Mouse (Mus musculus): ENCODE data around the gene Lce6a. TPM values are rescaled to one million over a fixed set of nuclear protein-coding genes. Genes with fewer than 3 reads are reported as not detected.

The Lce6a gene
- polyA plus RNA-seq, 1 experiment from 2014 or later: not detected

GRCm38 (mm10) chr3:92600456-92600855 lies 21.0 kb downstream of the Lce6a start:
- WGBS: 17% methylated on average over 1 of the region's 1 CpGs
- no peaks in the 10 kb centered on the region for H3K4me1 ChIP-seq (ENCODE audit: insufficient read depth, low read length)

GRCm38 (mm10) chr3:92599973-92600372 lies 21.5 kb downstream of the Lce6a start:
- no peak overlapping the region for H3K4me3 ChIP-seq (ENCODE audit: low read length)
- H3K27ac ChIP-seq (ENCODE audit: low read length): no peak overlapping the region
- no peaks in the 10 kb centered on the region for H3K27me3 ChIP-seq (ENCODE audit: insufficient read depth, low read length)
- ATAC-seq (ENCODE audit: low FRiP score, low TSS enrichment): no peak
- H3K4me2 ChIP-seq (replicated peaks; ENCODE audit: low read depth, low read length): no peak overlapping the region
- peaks cover 8% of the 10 kb centered on the region; the same call in 1 of the 2 replicates for H3K9me3 ChIP-seq (ENCODE audit: low read length)
- H3K36me3 ChIP-seq (ENCODE audit: insufficient read depth, low read length): no peaks in the 10 kb centered on the region
- H3K9ac ChIP-seq (replicated peaks; ENCODE audit: low read length): no peak overlapping the region
- H3K4me1 ChIP-seq (ENCODE audit: insufficient read depth, low read length): no peaks in the 10 kb centered on the region

More at GRCm38 (mm10) chr3:92600456-92600855, 21.0 kb downstream of the Lce6a start:
- no peak overlapping the region for H3K9ac ChIP-seq (replicated peaks; ENCODE audit: low read length)
- H3K4me2 ChIP-seq (replicated peaks; ENCODE audit: low read depth, low read length): no peak overlapping the region
- H3K4me3 ChIP-seq (ENCODE audit: low read length): no peak overlapping the region
- H3K9me3 ChIP-seq (ENCODE audit: low read length): peaks cover 8% of the 10 kb centered on the region; the same call in 1 of the 2 replicates
- no peak overlapping the region for H3K27ac ChIP-seq (ENCODE audit: low read length)
- H3K36me3 ChIP-seq (ENCODE audit: insufficient read depth, low read length): no peaks in the 10 kb centered on the region
- no peak for ATAC-seq (ENCODE audit: low FRiP score, low TSS enrichment)
- H3K27me3 ChIP-seq (ENCODE audit: insufficient read depth, low read length): no peaks in the 10 kb centered on the region

DNA sequence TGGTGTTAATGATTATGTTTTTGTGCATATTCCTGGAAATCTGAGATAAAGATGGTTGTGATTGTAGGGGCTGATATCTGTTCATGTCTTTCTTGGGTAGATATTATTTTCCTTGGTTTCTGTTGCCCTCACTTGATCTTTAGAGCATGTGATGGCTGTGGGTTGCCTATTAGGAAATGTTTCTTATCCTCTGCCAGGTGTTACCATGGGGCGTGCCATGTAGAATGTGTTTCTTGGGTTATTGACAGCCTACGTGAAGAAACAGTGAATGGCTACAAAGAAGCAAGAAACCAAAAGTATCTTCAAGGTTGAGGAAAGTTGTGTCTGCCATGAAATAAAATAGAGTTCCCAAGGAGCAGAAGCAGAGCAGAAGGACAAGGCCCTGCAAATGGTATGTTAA lies 23.0 kb downstream of the Lce6a start:
- Histone ChIP-seq H3K27me3 (ENCODE audit: insufficient read depth, low read length) (no peaks in the 10 kb centered on the region), H3K9ac (replicated peaks; ENCODE audit: low read length) (no peak overlapping the region), H3K4me2 (replicated peaks; ENCODE audit: low read depth, low read length) (no peak overlapping the region), H3K36me3 (ENCODE audit: insufficient read depth, low read length) (no peaks in the 10 kb centered on the region), H3K27ac (ENCODE audit: low read length) (no peak overlapping the region), H3K4me3 (ENCODE audit: low read length) (no peak overlapping the region), H3K4me1 (ENCODE audit: insufficient read depth, low read length) (no peaks in the 10 kb centered on the region), H3K9me3 (ENCODE audit: low read length) (peaks cover 3% of the 10 kb centered on the region; the same call in 1 of the 2 replicates)
- WGBS: 81% methylated on average over 2 of the region's 2 CpGs
- no peak for ATAC-seq (ENCODE audit: low FRiP score, low TSS enrichment)

DNA sequence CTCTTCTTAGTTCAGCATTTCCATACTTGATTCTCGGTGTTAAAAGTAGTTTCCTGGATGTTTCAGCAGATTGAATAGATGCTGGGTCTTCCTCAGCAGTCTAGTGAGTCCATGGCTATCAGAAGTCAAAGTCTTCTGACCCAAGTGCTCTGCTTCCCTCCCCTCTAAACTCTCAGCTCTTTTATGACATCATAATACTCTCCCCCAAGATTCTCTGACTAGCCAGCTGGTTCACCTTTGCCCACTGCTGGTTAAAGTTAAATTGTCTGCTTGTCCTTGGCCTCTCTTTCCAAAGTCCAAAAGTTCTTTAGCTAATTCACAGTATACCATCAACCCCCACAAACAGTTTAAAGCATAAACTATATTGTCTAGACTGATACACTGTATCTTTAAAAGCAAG lies 32.6 kb downstream of the Lce6a start, which contains the start of gene Smcp:
Gene Smcp, minus strand, starts transcription at position 140 of the 400 bp plus-strand sequence.
- no peak within 1 kb of the TSS for H3K27ac ChIP-seq (ENCODE audit: low read length)
- H3K27me3 ChIP-seq (ENCODE audit: insufficient read depth, low read length): no peaks in the 10 kb centered on the region
- no peaks in the 10 kb centered on the region for H3K4me1 ChIP-seq (ENCODE audit: insufficient read depth, low read length)
- WGBS: 81% methylated on average over 1 of the region's 1 CpGs
- H3K9ac ChIP-seq (replicated peaks; ENCODE audit: low read length): no peak within 1 kb of the TSS
- no peaks in the 10 kb centered on the region for H3K36me3 ChIP-seq (ENCODE audit: insufficient read depth, low read length)
- H3K9me3 ChIP-seq (ENCODE audit: low read length): no peaks in the 10 kb centered on the region
- ATAC-seq (ENCODE audit: low FRiP score, low TSS enrichment): no peak
- H3K4me2 ChIP-seq (replicated peaks; ENCODE audit: low read depth, low read length): no peak within 1 kb of the TSS
- H3K4me3 ChIP-seq (ENCODE audit: low read length): no peak within 1 kb of the TSS

GRCm38 (mm10) chr3:92587190-92587589 lies 34.3 kb downstream of the Lce6a start:
- H3K27ac ChIP-seq (ENCODE audit: low read length): no peak overlapping the region
- no peaks in the 10 kb centered on the region for H3K4me1 ChIP-seq (ENCODE audit: insufficient read depth, low read length)
- H3K9ac ChIP-seq (replicated peaks; ENCODE audit: low read length): no peak overlapping the region
- H3K9me3 ChIP-seq (ENCODE audit: low read length): no peaks in the 10 kb centered on the region
- no peak overlapping the region for H3K4me2 ChIP-seq (replicated peaks; ENCODE audit: low read depth, low read length)
- no peaks in the 10 kb centered on the region for H3K27me3 ChIP-seq (ENCODE audit: insufficient read depth, low read length)
- no peaks in the 10 kb centered on the region for H3K36me3 ChIP-seq (ENCODE audit: insufficient read depth, low read length)
- H3K4me3 ChIP-seq (ENCODE audit: low read length): no peak overlapping the region
- WGBS: 80% methylated on average over 3 of the region's 3 CpGs
- no peak for ATAC-seq (ENCODE audit: low FRiP score, low TSS enrichment)

GRCm38 (mm10) chr3:92585055-92585454 lies 36.4 kb downstream of the Lce6a start:
- WGBS: 60% methylated on average over 1 of the region's 1 CpGs
- H3K4me3 ChIP-seq (ENCODE audit: low read length): no peak overlapping the region
- no peaks in the 10 kb centered on the region for H3K9me3 ChIP-seq (ENCODE audit: low read length)
- no peak overlapping the region for H3K27ac ChIP-seq (ENCODE audit: low read length)
- H3K27me3 ChIP-seq (ENCODE audit: insufficient read depth, low read length): no peaks in the 10 kb centered on the region
- H3K4me2 ChIP-seq (replicated peaks; ENCODE audit: low read depth, low read length): no peak overlapping the region
- no peak overlapping the region for H3K9ac ChIP-seq (replicated peaks; ENCODE audit: low read length)
- ATAC-seq (ENCODE audit: low FRiP score, low TSS enrichment): no peak
- H3K4me1 ChIP-seq (ENCODE audit: insufficient read depth, low read length): no peaks in the 10 kb centered on the region
- no peaks in the 10 kb centered on the region for H3K36me3 ChIP-seq (ENCODE audit: insufficient read depth, low read length)

DNA sequence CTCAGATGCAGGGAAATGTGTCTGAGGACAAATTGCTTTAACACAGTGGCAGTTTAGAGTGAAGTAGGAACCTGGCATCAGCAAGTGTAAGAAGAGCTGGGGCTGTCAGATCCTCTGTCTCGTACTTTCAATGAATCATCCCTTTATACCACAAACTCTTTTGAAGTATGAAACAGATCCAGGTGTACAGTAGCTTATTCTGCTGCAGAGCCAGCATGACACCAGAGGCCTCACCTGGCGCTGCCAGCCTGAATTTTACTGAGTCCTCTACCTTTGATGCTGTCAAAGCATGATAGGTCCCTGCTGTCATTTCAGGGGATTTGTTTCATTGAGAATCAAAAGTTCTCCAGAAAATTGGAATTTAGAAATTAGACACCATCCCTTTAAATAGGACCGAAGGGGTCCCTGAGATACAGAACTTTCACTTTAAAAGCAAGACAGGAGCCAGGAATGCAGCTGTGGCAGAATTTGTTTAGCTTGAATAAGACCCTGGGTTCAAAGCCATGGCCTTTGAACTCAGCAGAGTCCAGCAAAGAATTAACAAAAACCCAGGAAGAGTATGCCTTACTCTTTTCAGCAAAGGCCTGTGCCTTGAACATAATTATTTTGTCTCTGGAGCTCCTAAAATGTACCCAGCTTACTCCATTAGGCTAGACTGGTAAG lies 38.2 kb downstream of the Lce6a start:
- Histone ChIP-seq H3K36me3 (ENCODE audit: insufficient read depth, low read length) (no peaks in the 10 kb centered on the region), H3K4me3 (ENCODE audit: low read length) (no peak overlapping the region), H3K27ac (ENCODE audit: low read length) (no peak overlapping the region), H3K27me3 (ENCODE audit: insufficient read depth, low read length) (no peaks in the 10 kb centered on the region), H3K4me1 (ENCODE audit: insufficient read depth, low read length) (no peaks in the 10 kb centered on the region), H3K4me2 (replicated peaks; ENCODE audit: low read depth, low read length) (no peak overlapping the region), H3K9me3 (ENCODE audit: low read length) (no peaks in the 10 kb centered on the region), H3K9ac (replicated peaks; ENCODE audit: low read length) (no peak overlapping the region)
- 52% methylated on average over 3 of the region's 3 CpGs for WGBS
- ATAC-seq (ENCODE audit: low FRiP score, low TSS enrichment): no peak

- no peak overlapping the region for H3K4me3 ChIP-seq (ENCODE audit: low read length)
- no peak for ATAC-seq (ENCODE audit: low FRiP score, low TSS enrichment)
- H3K27ac ChIP-seq (ENCODE audit: low read length): no peak overlapping the region
- no peaks in the 10 kb centered on the region for H3K36me3 ChIP-seq (ENCODE audit: insufficient read depth, low read length)
- H3K9me3 ChIP-seq (ENCODE audit: low read length): no peaks in the 10 kb centered on the region
- H3K4me2 ChIP-seq (replicated peaks; ENCODE audit: low read depth, low read length): no peak overlapping the region
- H3K4me1 ChIP-seq (ENCODE audit: insufficient read depth, low read length): no peaks in the 10 kb centered on the region
- H3K27me3 ChIP-seq (ENCODE audit: insufficient read depth, low read length): no peaks in the 10 kb centered on the region
- no peak overlapping the region for H3K9ac ChIP-seq (replicated peaks; ENCODE audit: low read length)
- WGBS: 74% methylated on average over 1 of the region's 1 CpGs
Observed at GRCm38 (mm10) chr3:92579508-92579907, 42.0 kb downstream of the Lce6a start.

GRCm38 (mm10) chr3:92578652-92579413 lies 42.6 kb downstream of the Lce6a start:
- no peak overlapping the region for H3K4me2 ChIP-seq (replicated peaks; ENCODE audit: low read depth, low read length)
- H3K27ac ChIP-seq (ENCODE audit: low read length): no peak overlapping the region
- H3K9ac ChIP-seq (replicated peaks; ENCODE audit: low read length): no peak overlapping the region
- no peaks in the 10 kb centered on the region for H3K36me3 ChIP-seq (ENCODE audit: insufficient read depth, low read length)
- H3K4me1 ChIP-seq (ENCODE audit: insufficient read depth, low read length): no peaks in the 10 kb centered on the region
- no peaks in the 10 kb centered on the region for H3K9me3 ChIP-seq (ENCODE audit: low read length)
- no peak for ATAC-seq (ENCODE audit: low FRiP score, low TSS enrichment)
- no peak overlapping the region for H3K4me3 ChIP-seq (ENCODE audit: low read length)
- WGBS: 70% methylated on average over 4 of the region's 4 CpGs
- H3K27me3 ChIP-seq (ENCODE audit: insufficient read depth, low read length): no peaks in the 10 kb centered on the region

DNA sequence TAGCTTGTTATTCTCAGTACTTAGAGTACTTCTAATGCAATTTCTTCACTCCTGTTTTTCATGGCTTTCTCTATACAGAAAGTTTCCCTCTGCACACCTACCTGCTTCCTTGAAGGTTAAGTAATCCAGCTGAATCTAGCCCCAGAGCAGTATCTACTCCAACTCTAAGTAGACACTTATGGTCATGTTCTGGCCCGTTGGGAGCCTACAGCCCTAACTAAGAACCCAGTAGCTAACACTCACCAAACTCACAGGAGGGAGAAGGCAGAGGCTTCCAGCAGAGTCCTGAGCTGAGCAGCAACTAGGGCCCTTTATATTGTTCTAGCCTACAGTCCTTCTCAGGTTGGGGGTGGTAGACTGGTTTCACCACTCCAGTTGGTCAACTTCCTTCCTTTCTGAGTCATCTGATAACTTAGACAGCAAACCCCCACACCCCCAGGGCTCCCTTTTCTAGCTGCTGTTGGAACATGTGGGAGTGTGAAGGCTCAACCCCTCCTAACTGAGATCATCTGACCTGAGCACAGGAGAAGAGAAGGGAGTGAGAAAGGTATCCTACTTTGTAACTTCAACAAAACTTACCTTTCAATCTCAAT lies 47.9 kb downstream of the Lce6a start, which contains the start of gene Ivl:
Gene Ivl, minus strand, starts transcription at position 287 of the 593 bp plus-strand sequence.
- 80% methylated on average over 1 of the region's 1 CpGs for WGBS
- H3K36me3 ChIP-seq (ENCODE audit: insufficient read depth, low read length): no peaks in the 10 kb centered on the region
- H3K27me3 ChIP-seq (ENCODE audit: insufficient read depth, low read length): no peaks in the 10 kb centered on the region
- H3K9me3 ChIP-seq (ENCODE audit: low read length): no peaks in the 10 kb centered on the region
- H3K4me2 ChIP-seq (replicated peaks; ENCODE audit: low read depth, low read length): no peak within 1 kb of the TSS
- H3K4me1 ChIP-seq (ENCODE audit: insufficient read depth, low read length): peaks cover 14% of the 10 kb centered on the region
- no peak within 1 kb of the TSS for H3K9ac ChIP-seq (replicated peaks; ENCODE audit: low read length)
- ATAC-seq (ENCODE audit: low FRiP score, low TSS enrichment): no peak
- no peak within 1 kb of the TSS; the same call in 1 of the 2 replicates for H3K27ac ChIP-seq (ENCODE audit: low read length)
- H3K4me3 ChIP-seq (ENCODE audit: low read length): no peak within 1 kb of the TSS
